Mouse (Mus musculus) myocyte (in vitro differentiated cells): ENCODE measurements around the gene Sept11.

Experiments
- CEBPB ChIP-seq: IDR thresholded peaks from 2 replicates; pipeline ENCODE4 v1.6.1; 2011; ENCODE audit warnings: mild to moderate bottlenecking, moderate library complexity; ENCODE audit not compliant: poor library complexity, insufficient read depth, severe bottlenecking
- E2F4 ChIP-seq: IDR thresholded peaks from one replicate; pipeline ENCODE4 v1.6.1; 2011; ENCODE audit warnings: mild to moderate bottlenecking, control low read depth, moderate library complexity; ENCODE audit not compliant: insufficient read depth
- MAX ChIP-seq: IDR thresholded peaks from one replicate; pipeline ENCODE4 v1.6.1; 2011; ENCODE audit warnings: low read depth, mild to moderate bottlenecking, control low read depth
- MYOD1 ChIP-seq, 3 experiments: IDR thresholded peaks; one replicate each; pipeline ENCODE4 v1.6.1; 2011; ENCODE audit warnings: control low read depth in 2 of 3, low read depth in 2 of 3, mild to moderate bottlenecking in 2 of 3, moderate library complexity in 1 of 3; ENCODE audit not compliant: insufficient read length in 2 of 3, control insufficient read depth in 1 of 3
- MYOG ChIP-seq, 3 experiments: IDR thresholded peaks; one replicate each; pipeline ENCODE4 v1.6.1; 2011; ENCODE audit warnings: control low read depth in 2 of 3, low read depth in 2 of 3, mild to moderate bottlenecking in 2 of 3; ENCODE audit not compliant: insufficient read length in 2 of 3, control insufficient read depth in 1 of 3, insufficient read depth in 1 of 3
- POLR2A ChIP-seq: IDR thresholded peaks from one replicate; pipeline ENCODE4 v1.6.1; 2011; ENCODE audit warnings: low read depth, mild to moderate bottlenecking, control low read depth, moderate library complexity; ENCODE audit not compliant: insufficient read length
- POLR2AphosphoS2 ChIP-seq: IDR thresholded peaks from one replicate; pipeline ENCODE4 v1.6.1; 2011; ENCODE audit warnings: low read depth, control low read depth; ENCODE audit not compliant: insufficient read length
- REST ChIP-seq: IDR thresholded peaks from one replicate; pipeline ENCODE4 v1.6.1; 2011; ENCODE audit warnings: mild to moderate bottlenecking, control low read depth, moderate library complexity; ENCODE audit not compliant: insufficient read depth, insufficient read length
- SRF ChIP-seq: IDR thresholded peaks from one replicate; pipeline ENCODE4 v1.6.1; 2011; ENCODE audit warnings: low read depth; ENCODE audit not compliant: control insufficient read depth, insufficient read length
- TCF12 ChIP-seq: IDR thresholded peaks from one replicate; pipeline ENCODE4 v1.6.1; 2011; ENCODE audit warnings: mild to moderate bottlenecking, control low read depth; ENCODE audit not compliant: poor library complexity, insufficient read depth, severe bottlenecking
- TCF3 ChIP-seq: IDR thresholded peaks from one replicate; pipeline ENCODE4 v1.6.1; 2011; ENCODE audit warnings: low read depth, control low read depth; ENCODE audit not compliant: insufficient read length
- USF1 ChIP-seq: IDR thresholded peaks from one replicate; pipeline ENCODE4 v1.6.1; 2011; ENCODE audit warnings: low read depth, mild to moderate bottlenecking, control low read depth, moderate library complexity

- no peak for TF ChIP-seq CEBPB
- TF ChIP-seq REST: no peak
- TF ChIP-seq E2F4: no peak
- no peak for TF ChIP-seq TCF12
- TF ChIP-seq POLR2A: peak; percentile 70
- TF ChIP-seq USF1: no peak
- TF ChIP-seq MAX: no peak
- no peak for TF ChIP-seq TCF3
- peak; percentile 82 for TF ChIP-seq POLR2AphosphoS2
- peak in 1 of 3 experiments; percentile 2 for TF ChIP-seq MYOD1 (IDR thresholded peaks at IDR 0.05; ENCODE audit: control insufficient read depth in 1 of 3, insufficient read length in 2 of 3, low read depth in 2 of 3)
- TF ChIP-seq MYOG (IDR thresholded peaks at IDR 0.05; ENCODE audit: control insufficient read depth in 1 of 3, insufficient read depth in 1 of 3, insufficient read length in 2 of 3, low read depth in 2 of 3): peak in 1 of 3 experiments; percentile 30
- no peak for TF ChIP-seq SRF
Measured at GRCm38 (mm10) chr5:93206109-93207005, 113.1 kb downstream of the Sept11 start, which contains the start of the genes Ccni and 2010109A12Rik.
